Mouse (Mus musculus) stomach, postnatal 0 days (tissue): ENCODE data around the gene Ftl1. TPM values are rescaled to one million over a fixed set of nuclear protein-coding genes. Genes with fewer than 3 reads are reported as not detected.
A peak's percentile ranks its signal among the peaks of the same experiment; 100 is the strongest.
"Not testable (repeated sequence)": the region's sequence is repeated elsewhere in the genome, so short reads cannot be mapped to it uniquely, and the experiment has no call there.

ENCODE experiments used
- ATAC-seq: fragments of 200-750 bp; cut with Nextera tagmentation; 2 replicates; pipeline ENCODE4 v1.8.0; 2017; ENCODE audit not compliant: low FRiP score, low TSS enrichment
- DNase-seq: peaks from one replicate; pipeline ENCODE4 v3.0.0-alpha.2; 2016; ENCODE audit warnings: low spot score
- H3K27ac ChIP-seq: fragments of 300-500 bp; sonication (generic); replicated peaks from 2 replicates; pipeline ENCODE4 v1.5.1; 2014; ENCODE audit warnings: mild to moderate bottlenecking, control low read depth
- H3K27me3 ChIP-seq: fragments of 300-500 bp; sonication (generic); 2 replicates; pipeline ENCODE4 v1.6.1; 2014; ENCODE audit warnings: low read length; ENCODE audit not compliant: control insufficient read depth, insufficient read depth
- H3K36me3 ChIP-seq: fragments of 300-500 bp; sonication (generic); 2 replicates; pipeline ENCODE4 v1.6.1; 2014; ENCODE audit warnings: low read length, mixed read lengths; ENCODE audit not compliant: control insufficient read depth, insufficient read depth
- H3K4me1 ChIP-seq: fragments of 300-500 bp; sonication (generic); replicated peaks from 2 replicates; pipeline ENCODE4 v1.6.1; 2014; ENCODE audit warnings: antibody characterized with exemption; ENCODE audit not compliant: control insufficient read depth, insufficient read depth
- H3K4me2 ChIP-seq: fragments of 300-500 bp; sonication (generic); replicated peaks from 2 replicates; pipeline ENCODE4 v1.6.1; 2014; ENCODE audit warnings: low read depth, mild to moderate bottlenecking, control low read depth, moderate library complexity
- H3K4me3 ChIP-seq: fragments of 300-500 bp; sonication (generic); 2 replicates; pipeline ENCODE4 v1.5.1; 2014; ENCODE audit warnings: low read depth, low read length, control low read depth
- H3K9ac ChIP-seq: fragments of 300-500 bp; sonication (generic); 2 replicates; pipeline ENCODE4 v1.6.1; 2014; ENCODE audit warnings: mild to moderate bottlenecking, low read length, control low read depth, mixed read lengths
- H3K9me3 ChIP-seq: fragments of 300-500 bp; sonication (generic); 2 replicates; pipeline ENCODE4 v1.6.1; 2016; ENCODE audit warnings: low read length; ENCODE audit not compliant: control insufficient read depth
- CTCF ChIP-seq: IDR thresholded peaks from 2 replicates; pipeline ENCODE4 v1.5.1; 2016; ENCODE audit warnings: antibody characterized with exemption, low read depth, mild to moderate bottlenecking, moderate library complexity
- EP300 ChIP-seq: optimal IDR thresholded peaks from 2 replicates; pipeline ENCODE3; 2016; ENCODE audit warnings: antibody characterized with exemption
- WGBS: fragments of 180-500 bp; shearing (Covaris S2); extraction: QIAGEN DNeasy Blood & Tissue Kit; methylation state at CpG from one replicate; pipeline ENCODE4 v1.1.7; 2014; 5-methylcytosine and 5-hydroxymethylcytosine counted together
- polyA plus RNA-seq: library from polyadenylated mRNA; unstranded; fragments of >200 nt; fragmentation: Nextera tagmentation; extraction: Ambion mirVana; gene quantifications from 2 replicates; pipeline ENCODE4 v1.2.1, GENCODE M21; 2015

Gene Ftl1
- polyA plus RNA-seq, 1 experiment from 2014 or later = 3,760 TPM

GRCm38 (mm10) chr7:45487861-45488292, 28.2 kb upstream of the Ftl1 start:
- ATAC-seq = no peak
- no peak overlapping the region for H3K9ac ChIP-seq
- 59% methylated on average over 11 of the region's 11 CpGs for WGBS
- TF ChIP-seq EP300 (no peak), CTCF (no peak)
- H3K9me3 ChIP-seq = no peaks in the 10 kb centered on the region
- peak overlapping the region; percentile 43; the same call in 1 of the 2 replicates for H3K4me3 ChIP-seq
- H3K4me2 ChIP-seq = peak overlapping the region; percentile 61; the same call in 1 of the 2 replicates
- H3K27me3 ChIP-seq = no peaks in the 10 kb centered on the region
- DNase-seq = no peak
- H3K36me3 ChIP-seq = no peaks in the 10 kb centered on the region
- no peaks in the 10 kb centered on the region for H3K4me1 ChIP-seq
- peak overlapping the region; percentile 61 for H3K27ac ChIP-seq

- no peaks in the 10 kb centered on the region for H3K4me1 ChIP-seq
- no peaks in the 10 kb centered on the region for H3K9me3 ChIP-seq
- ATAC-seq (no peak), DNase-seq (no peak)
- WGBS = 75% methylated on average over 12 of the region's 12 CpGs
- H3K27me3 ChIP-seq = no peaks in the 10 kb centered on the region
- H3K36me3 ChIP-seq = no peaks in the 10 kb centered on the region
- no peak within 1 kb of the TSS for H3K4me2 ChIP-seq
- H3K9ac ChIP-seq = no peak within 1 kb of the TSS
- no peak within 1 kb of the TSS for H3K27ac ChIP-seq
- TF ChIP-seq CTCF (no peak), EP300 (no peak)
- H3K4me3 ChIP-seq = no peak within 1 kb of the TSS
Observed at GRCm38 (mm10) chr7:45486761-45487415, 27.2 kb upstream of the Ftl1 start, which contains the start of gene Gm45808. Gene Gm45808 (minus strand): TSS chr7:45486811.

- Histone ChIP-seq H3K4me1 (no peaks in the 10 kb centered on the region), H3K9me3 (no peaks in the 10 kb centered on the region), H3K27ac (no peak overlapping the region), H3K27me3 (no peaks in the 10 kb centered on the region), H3K9ac (no peak overlapping the region), H3K4me2 (no peak overlapping the region), H3K36me3 (no peaks in the 10 kb centered on the region), H3K4me3 (no peak overlapping the region)
- 52% methylated on average over 7 of the region's 7 CpGs for WGBS
- ATAC-seq (no peak), DNase-seq (no peak)
- TF ChIP-seq CTCF = no peak
Observed at GRCm38 (mm10) chr7:45486158-45486557, 26.5 kb upstream of the Ftl1 start.

GRCm38 (mm10) chr7:45484985-45485384, 25.3 kb upstream of the Ftl1 start:
- DNase-seq, H3K27ac ChIP-seq, H3K36me3 ChIP-seq, H3K27me3 ChIP-seq, H3K4me2 ChIP-seq, H3K4me3 ChIP-seq, ATAC-seq, H3K9ac ChIP-seq, H3K9me3 ChIP-seq, H3K4me1 ChIP-seq: not testable (repeated sequence)
- 89% methylated on average over 5 of the region's 5 CpGs for WGBS

- Histone ChIP-seq H3K27ac (no peak overlapping the region), H3K9me3 (no peaks in the 10 kb centered on the region), H3K4me1 (no peaks in the 10 kb centered on the region), H3K27me3 (no peaks in the 10 kb centered on the region), H3K4me3 (no peak overlapping the region), H3K36me3 (no peaks in the 10 kb centered on the region), H3K4me2 (no peak overlapping the region), H3K9ac (no peak overlapping the region)
- ATAC-seq (no peak), DNase-seq (no peak)
- TF ChIP-seq EP300 (no peak), CTCF (no peak)
- 63% methylated on average over 1 of the region's 1 CpGs for WGBS
Observed at GRCm38 (mm10) chr7:45482166-45482565, 22.5 kb upstream of the Ftl1 start.

GRCm38 (mm10) chr7:45481374-45481927, 21.8 kb upstream of the Ftl1 start, which contains the start of gene Tulp2:
Gene Tulp2 (plus strand): TSS chr7:45481877.
- H3K4me1 ChIP-seq = no peaks in the 10 kb centered on the region
- H3K4me3 ChIP-seq = no peak within 1 kb of the TSS
- ATAC-seq (peak; percentile 71), DNase-seq (peak; percentile 65)
- H3K9ac ChIP-seq = no peak within 1 kb of the TSS
- H3K4me2 ChIP-seq = no peak within 1 kb of the TSS
- no peaks in the 10 kb centered on the region for H3K9me3 ChIP-seq
- H3K27me3 ChIP-seq = no peaks in the 10 kb centered on the region
- WGBS = 50% methylated on average over 15 of the region's 15 CpGs
- TF ChIP-seq CTCF = no peak
- TF ChIP-seq EP300 = no peak
- no peak within 1 kb of the TSS for H3K27ac ChIP-seq
- H3K36me3 ChIP-seq = no peaks in the 10 kb centered on the region

- 79% methylated on average over 3 of the region's 4 CpGs for WGBS
- not testable (repeated sequence) for ATAC-seq, H3K4me1 ChIP-seq, H3K36me3 ChIP-seq, H3K9me3 ChIP-seq, H3K9ac ChIP-seq, H3K27me3 ChIP-seq, DNase-seq, H3K4me3 ChIP-seq, H3K27ac ChIP-seq, H3K4me2 ChIP-seq
Observed at GRCm38 (mm10) chr7:45480310-45480709, 20.6 kb upstream of the Ftl1 start.
